Mouse (Mus musculus) brain, adult 2 months (tissue): ENCODE measurements at regions not wholly inside any gene's neighbourhood (a gene's known extent, or its start where the extent isn't known, plus 50 kb on each side); places are given as distances from the start of the nearest gene placed in this dataset.
A peak's percentile ranks its signal among the peaks of the same experiment; 100 is the strongest.

Source experiments
- DNase-seq: peaks from one replicate; pipeline ENCODE4 v3.0.0; 2011; ENCODE audit warnings: low read depth, low spot score

DNA sequence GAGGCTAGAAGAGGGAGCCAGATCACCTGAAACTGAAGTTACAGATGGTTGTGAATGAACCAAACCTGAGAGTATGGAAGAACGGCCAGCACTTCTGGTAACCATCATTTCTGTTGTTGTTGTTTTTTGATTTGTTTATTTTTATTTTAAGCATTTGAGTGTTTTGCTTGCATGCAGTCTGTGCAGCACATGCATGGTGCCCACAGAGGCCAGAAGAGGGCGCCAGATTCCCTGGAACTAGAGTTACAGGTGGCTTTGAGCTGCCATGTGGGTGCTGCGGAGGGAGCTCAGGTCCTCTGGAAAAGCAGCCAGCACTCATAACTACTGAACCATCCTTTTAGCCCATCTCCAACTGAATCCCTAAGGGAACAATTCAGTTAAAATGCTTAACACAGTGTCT, 159.7 kb downstream of the Gpat3 start:
- peak; percentile 4 for DNase-seq

DNA sequence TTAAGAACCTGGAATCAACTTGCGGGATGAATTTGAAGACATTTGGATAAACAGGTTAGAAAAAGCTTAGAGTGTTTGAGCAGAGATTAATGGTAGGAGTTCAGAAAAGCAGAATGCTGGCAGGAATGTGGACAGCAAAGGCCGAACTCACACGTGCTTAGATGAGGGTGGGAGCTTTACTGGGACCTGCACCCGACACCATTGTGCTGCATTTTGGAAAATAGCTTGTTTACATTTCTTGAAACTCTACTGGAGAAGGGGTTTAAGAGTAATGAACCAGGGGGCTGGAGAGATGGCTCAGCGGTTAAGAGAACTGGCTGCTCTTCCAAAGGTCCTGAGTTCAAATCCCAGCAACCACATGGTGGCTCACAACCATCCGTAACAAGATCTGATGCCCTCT, 154.9 kb downstream of the Gpat3 start:
- DNase-seq: no peak

DNA sequence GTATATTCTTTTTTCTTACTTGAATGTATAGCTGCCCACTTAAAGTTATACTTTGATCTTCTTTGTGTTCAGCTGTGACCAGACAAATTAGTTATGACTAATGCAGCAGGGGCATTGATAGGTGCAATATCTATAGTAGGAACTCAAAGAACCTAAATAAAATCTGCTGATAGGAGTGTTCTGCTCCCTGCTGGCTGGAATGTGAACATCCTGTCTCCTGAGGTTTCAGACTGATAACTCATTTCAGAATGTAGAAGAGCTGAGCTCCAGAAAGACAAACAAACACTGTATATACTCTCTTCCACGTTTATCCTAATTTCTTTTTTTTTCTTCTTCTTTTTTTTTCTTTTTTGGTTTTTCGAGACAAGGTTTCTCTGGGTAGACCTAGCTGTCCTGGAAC, 146.9 kb downstream of the Gpat3 start:
- no peak for DNase-seq

DNA sequence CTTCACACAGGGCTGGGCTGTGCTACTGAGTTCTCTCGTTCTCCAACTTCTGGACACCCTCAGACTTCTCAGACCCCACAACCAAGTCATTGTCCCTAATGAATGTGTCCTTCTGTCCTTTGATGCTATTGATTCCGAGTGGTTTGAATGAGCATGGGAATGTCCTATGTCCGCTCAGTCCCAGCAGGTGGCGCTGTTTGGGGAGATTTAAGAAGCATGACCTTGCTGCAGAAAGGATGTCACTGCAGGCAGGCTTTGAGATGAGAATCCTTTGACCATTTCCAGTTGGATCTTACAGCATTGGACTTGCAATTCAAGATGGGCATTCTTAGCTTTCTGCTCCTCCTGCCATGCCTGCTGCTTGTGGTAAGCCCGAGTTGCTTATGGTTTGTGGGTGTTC, 146.1 kb downstream of the Gpat3 start:
- DNase-seq: peak; percentile 67

DNA sequence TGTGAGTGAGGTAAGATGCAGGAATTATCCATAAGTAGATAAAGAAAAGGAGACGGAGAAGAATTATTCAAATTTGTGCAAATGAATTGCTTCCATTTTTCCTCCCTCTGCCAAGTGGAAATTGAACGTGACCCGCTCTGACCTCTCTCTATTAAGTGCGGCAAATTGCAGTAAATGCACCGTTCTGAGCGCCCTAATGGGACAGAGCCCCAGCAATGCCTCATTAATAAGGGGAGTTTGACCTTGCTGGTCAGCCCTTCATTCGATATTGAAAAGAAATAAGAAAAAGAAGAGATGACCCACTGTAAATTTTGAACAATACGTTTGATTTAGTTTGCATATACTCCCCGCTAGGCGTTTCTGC, 137.0 kb downstream of the Gpat3 start:
- DNase-seq: no peak

DNA sequence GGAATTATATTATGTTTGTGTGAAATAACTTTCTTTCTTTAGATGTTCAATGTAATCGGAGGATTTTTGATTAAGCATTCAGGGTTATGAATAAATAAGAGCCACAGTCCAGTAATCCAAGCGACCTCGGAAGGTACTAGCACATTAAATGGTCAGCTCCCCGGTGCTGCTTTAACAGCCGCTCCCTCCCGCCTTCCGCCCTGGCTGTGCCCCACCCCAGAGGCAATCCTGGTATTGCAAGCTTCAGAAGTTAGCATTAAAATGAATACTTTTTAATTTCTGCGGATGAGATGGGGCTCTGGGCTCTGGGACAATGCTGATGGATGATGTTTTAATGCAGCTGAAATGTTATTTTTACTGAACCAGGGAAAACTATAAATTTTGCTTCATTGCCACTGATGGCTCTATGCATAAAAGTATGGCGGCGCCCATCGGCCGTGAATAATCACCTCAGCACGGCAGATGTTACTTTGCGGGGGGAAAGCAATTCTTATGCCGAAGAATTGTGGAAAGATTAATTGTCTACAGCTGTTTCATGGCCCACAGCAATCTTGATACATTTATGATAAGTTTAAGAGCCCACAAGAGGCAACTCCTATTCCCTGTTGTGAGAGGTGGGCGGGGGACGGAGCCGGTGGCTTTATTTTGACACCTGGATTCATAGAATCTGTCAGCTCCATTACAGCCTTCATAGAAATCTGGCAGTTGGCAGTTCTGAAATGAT, 136.5 kb downstream of the Gpat3 start:
- DNase-seq: no peak

DNA sequence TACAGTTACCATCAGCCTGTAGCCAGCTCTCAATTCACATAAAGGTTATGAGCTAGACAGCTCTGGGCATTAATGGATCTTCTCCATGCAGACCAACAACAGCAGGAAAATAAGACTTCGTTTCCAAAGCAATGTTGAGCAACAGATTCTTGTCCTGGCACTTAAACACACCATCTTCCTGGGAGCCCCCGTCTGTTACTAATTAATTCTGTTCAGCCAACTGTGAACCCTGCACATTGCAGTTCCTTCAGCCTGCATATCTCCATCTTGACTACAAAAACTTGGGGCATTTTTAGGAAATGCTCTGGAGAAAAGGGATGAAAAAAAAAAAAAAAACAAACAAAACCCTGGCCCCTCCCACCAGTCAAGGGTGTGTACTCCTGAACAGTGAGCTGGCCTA, 131.2 kb downstream of the Gpat3 start:
- DNase-seq: peak; percentile 3

DNA sequence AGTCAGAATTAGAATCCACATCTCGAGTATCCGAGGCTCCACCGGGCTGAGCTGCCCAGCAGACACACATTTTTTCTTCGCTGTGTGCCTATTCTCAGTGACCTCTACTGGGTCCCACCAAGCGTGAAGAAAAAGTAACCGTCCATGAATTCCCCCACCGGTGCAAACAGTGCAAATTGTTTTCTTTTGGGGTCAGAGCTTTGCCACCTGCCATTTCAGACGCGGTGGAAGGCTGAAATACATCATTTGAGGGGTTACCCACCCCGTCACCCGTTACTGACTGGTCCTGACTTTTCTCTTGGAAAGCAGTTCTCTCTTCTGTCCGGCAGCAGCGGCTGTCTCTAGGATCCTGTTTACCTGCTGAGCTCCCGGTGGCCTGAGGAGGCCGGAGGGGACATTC, 105.7 kb downstream of the Gpat3 start:
- DNase-seq: no peak
